Mouse (Mus musculus) intestine, embryonic 16.5 days (tissue): Measurements from ENCODE around the gene Glt8d1. TPM values are rescaled to one million over a fixed set of nuclear protein-coding genes. Genes with fewer than 3 reads are reported as not detected.

Experiments used
- ATAC-seq: fragments of 200-750 bp; cut with Nextera tagmentation; 2 replicates; pipeline ENCODE4 v1.8.0; 2017; ENCODE audit warnings: moderate TSS enrichment, moderate library complexity
- H3K27ac ChIP-seq: fragments of 300-500 bp; sonication (generic); 2 replicates; pipeline ENCODE4 v1.5.1; 2014; ENCODE audit warnings: mild to moderate bottlenecking, low read length
- H3K27me3 ChIP-seq: fragments of 300-500 bp; sonication (generic); replicated peaks from 2 replicates; pipeline ENCODE4 v1.6.1; 2014; ENCODE audit warnings: low read length, control low read depth, mixed read lengths; ENCODE audit not compliant: control insufficient read depth, insufficient read depth
- H3K36me3 ChIP-seq: fragments of 300-500 bp; sonication (generic); 2 replicates; pipeline ENCODE4 v1.6.1; 2014; ENCODE audit warnings: low read length, control low read depth; ENCODE audit not compliant: control insufficient read depth, insufficient read depth
- H3K4me1 ChIP-seq: fragments of 300-500 bp; sonication (generic); 2 replicates; pipeline ENCODE4 v1.6.1; 2014; ENCODE audit warnings: low read length, control low read depth, mixed read lengths; ENCODE audit not compliant: control insufficient read depth, insufficient read depth
- H3K4me2 ChIP-seq: fragments of 300-500 bp; sonication (generic); 2 replicates; pipeline ENCODE4 v1.6.1; 2014; ENCODE audit warnings: low read depth, low read length, control low read depth
- H3K4me3 ChIP-seq: fragments of 300-500 bp; sonication (generic); 2 replicates; pipeline ENCODE4 v1.5.1; 2014; ENCODE audit warnings: mild to moderate bottlenecking, low read length
- H3K9ac ChIP-seq: fragments of 300-500 bp; sonication (generic); 2 replicates; pipeline ENCODE4 v1.6.1; 2014; ENCODE audit warnings: low read depth, low read length
- H3K9me3 ChIP-seq: fragments of 300-500 bp; sonication (generic); 2 replicates; pipeline ENCODE4 v1.6.1; 2016; ENCODE audit warnings: low read length, control low read depth; ENCODE audit not compliant: control insufficient read depth
- WGBS: fragments of 180-500 bp; shearing (Covaris S2); extraction: QIAGEN DNeasy Blood & Tissue Kit; methylation state at CpG from one replicate; pipeline ENCODE4 v1.1.7; 2014; 5-methylcytosine and 5-hydroxymethylcytosine counted together
- polyA plus RNA-seq: library from polyadenylated mRNA; unstranded; fragments of >200 nt; fragmentation: Nextera tagmentation; extraction: Ambion mirVana; gene quantifications from 2 replicates; pipeline ENCODE4 v1.2.1, GENCODE M21; 2015

Gene Glt8d1
- polyA plus RNA-seq, 1 experiment from 2014 or later: 38.7 TPM

GRCm38 (mm10) chr14:31004527-31004926, 3.3 kb downstream of the Glt8d1 start:
- Histone ChIP-seq H3K9me3 (no peaks in the 10 kb centered on the region), H3K4me3 (no peak overlapping the region), H3K4me1 (peaks cover 5% of the 10 kb centered on the region), H3K36me3 (no peaks in the 10 kb centered on the region), H3K27ac (no peak overlapping the region), H3K9ac (no peak overlapping the region), H3K27me3 (no peaks in the 10 kb centered on the region), H3K4me2 (no peak overlapping the region)
- ATAC-seq: no peak
- 73% methylated on average over 2 of the region's 2 CpGs for WGBS

GRCm38 (mm10) chr14:31006779-31007178, 5.6 kb downstream of the Glt8d1 start:
- no peak for ATAC-seq
- 65% methylated on average over 5 of the region's 5 CpGs for WGBS
- no peak overlapping the region for H3K4me2 ChIP-seq

GRCm38 (mm10) chr14:31011588-31011987, 10.4 kb downstream of the Glt8d1 start:
- Histone ChIP-seq H3K9me3 (no peaks in the 10 kb centered on the region), H3K27me3 (no peaks in the 10 kb centered on the region), H3K27ac (no peak overlapping the region), H3K9ac (no peak overlapping the region), H3K4me1 (peaks cover 4% of the 10 kb centered on the region; the same call in 1 of the 2 replicates), H3K36me3 (peaks cover 34% of the 10 kb centered on the region), H3K4me2 (no peak overlapping the region), H3K4me3 (no peak overlapping the region)
- 92% methylated on average over 3 of the region's 3 CpGs for WGBS
- ATAC-seq: no peak

More at GRCm38 (mm10) chr14:31006779-31007178, 5.6 kb downstream of the Glt8d1 start:
- no peaks in the 10 kb centered on the region for H3K9me3 ChIP-seq
- no peak overlapping the region for H3K4me3 ChIP-seq
- no peak overlapping the region for H3K27ac ChIP-seq
- H3K36me3 ChIP-seq: peaks cover 7% of the 10 kb centered on the region; the same call in 1 of the 2 replicates
- H3K27me3 ChIP-seq: no peaks in the 10 kb centered on the region
- peaks cover 5% of the 10 kb centered on the region for H3K4me1 ChIP-seq
- H3K9ac ChIP-seq: no peak overlapping the region

- ATAC-seq: no peak
- WGBS: 98% methylated on average over 2 of the region's 2 CpGs
- Histone ChIP-seq H3K27ac (no peak overlapping the region), H3K4me1 (peaks cover 15% of the 10 kb centered on the region), H3K27me3 (no peaks in the 10 kb centered on the region), H3K9ac (no peak overlapping the region), H3K36me3 (peaks cover 37% of the 10 kb centered on the region), H3K9me3 (no peaks in the 10 kb centered on the region), H3K4me2 (no peak overlapping the region), H3K4me3 (no peak overlapping the region)
Measured at GRCm38 (mm10) chr14:31013928-31014327, 12.7 kb downstream of the Glt8d1 start.

- no peak overlapping the region for H3K27ac ChIP-seq
- no peaks in the 10 kb centered on the region for H3K9me3 ChIP-seq
- no peak overlapping the region for H3K4me2 ChIP-seq
- peaks cover 37% of the 10 kb centered on the region for H3K36me3 ChIP-seq
- H3K4me3 ChIP-seq: no peak overlapping the region
- 64% methylated on average over 1 of the region's 1 CpGs for WGBS
- H3K9ac ChIP-seq: no peak overlapping the region
- no peak for ATAC-seq
- H3K27me3 ChIP-seq: no peaks in the 10 kb centered on the region
- H3K4me1 ChIP-seq: peaks cover 19% of the 10 kb centered on the region
Measured at GRCm38 (mm10) chr14:31016063-31016462, 14.9 kb downstream of the Glt8d1 start.

- Histone ChIP-seq H3K9me3 (no peaks in the 10 kb centered on the region), H3K36me3 (peaks cover 27% of the 10 kb centered on the region)
Measured at GRCm38 (mm10) chr14:31017854-31018253, 16.7 kb downstream of the Glt8d1 start.

GRCm38 (mm10) chr14:31018860-31019291, 17.7 kb downstream of the Glt8d1 start, which contains the start of the genes Pbrm1 and Gnl3:
Gene Pbrm1 (plus strand): TSS chr14:31019138.
Gene Gnl3 (minus strand): TSS chr14:31019152.
- peak within 1 kb of the TSS; percentile 99 for H3K27ac ChIP-seq
- no peaks in the 10 kb centered on the region for H3K27me3 ChIP-seq
- no peaks in the 10 kb centered on the region for H3K9me3 ChIP-seq
- H3K4me3 ChIP-seq: peak within 1 kb of the TSS; percentile 79
- WGBS: under 1% methylated on average over 44 of the region's 53 CpGs
- H3K36me3 ChIP-seq: peaks cover 22% of the 10 kb centered on the region
- H3K4me2 ChIP-seq: peak within 1 kb of the TSS; percentile 75
- H3K9ac ChIP-seq: peak within 1 kb of the TSS; percentile 96
- peak; percentile 91 for ATAC-seq
- peaks cover 21% of the 10 kb centered on the region for H3K4me1 ChIP-seq

More at GRCm38 (mm10) chr14:31017854-31018253, 16.7 kb downstream of the Glt8d1 start:
- Histone ChIP-seq H3K4me3 (peak overlapping the region; percentile 79), H3K27ac (peak overlapping the region; percentile 15; the same call in 1 of the 2 replicates), H3K4me2 (peak overlapping the region; percentile 75), H3K27me3 (no peaks in the 10 kb centered on the region), H3K9ac (peak overlapping the region; percentile 96), H3K4me1 (peaks cover 21% of the 10 kb centered on the region)
- ATAC-seq: no peak
- 1% methylated on average over 2 of the region's 2 CpGs for WGBS

- Histone ChIP-seq H3K4me3 (peak overlapping the region; percentile 79), H3K9ac (peak overlapping the region; percentile 96), H3K9me3 (no peaks in the 10 kb centered on the region), H3K27ac (peak overlapping the region; percentile 99), H3K27me3 (no peaks in the 10 kb centered on the region), H3K4me1 (peaks cover 21% of the 10 kb centered on the region), H3K36me3 (peaks cover 17% of the 10 kb centered on the region; the same call in 1 of the 2 replicates), H3K4me2 (peak overlapping the region; percentile 59)
- 2% methylated on average over 38 of the region's 56 CpGs for WGBS
- ATAC-seq: peak; percentile 96
Measured at GRCm38 (mm10) chr14:31019331-31020205, 18.4 kb downstream of the Glt8d1 start.

- Histone ChIP-seq H3K36me3 (peaks cover 9% of the 10 kb centered on the region), H3K4me1 (peaks cover 9% of the 10 kb centered on the region), H3K9ac (no peak overlapping the region), H3K27me3 (no peaks in the 10 kb centered on the region), H3K9me3 (no peaks in the 10 kb centered on the region), H3K4me3 (no peak overlapping the region), H3K4me2 (no peak overlapping the region), H3K27ac (no peak overlapping the region)
- WGBS: 36% methylated on average over 1 of the region's 1 CpGs
- ATAC-seq: no peak
Measured at GRCm38 (mm10) chr14:31022579-31022978, 21.4 kb downstream of the Glt8d1 start.
